Mouse (Mus musculus): ENCODE results near the gene Srsf4. TPM values are rescaled to one million over a fixed set of nuclear protein-coding genes. Genes with fewer than 3 reads are reported as not detected.

Gene Srsf4
- total and polyA plus RNA-seq, 3 experiments = 14.5 to 105 (median 47.2) TPM

DNA sequence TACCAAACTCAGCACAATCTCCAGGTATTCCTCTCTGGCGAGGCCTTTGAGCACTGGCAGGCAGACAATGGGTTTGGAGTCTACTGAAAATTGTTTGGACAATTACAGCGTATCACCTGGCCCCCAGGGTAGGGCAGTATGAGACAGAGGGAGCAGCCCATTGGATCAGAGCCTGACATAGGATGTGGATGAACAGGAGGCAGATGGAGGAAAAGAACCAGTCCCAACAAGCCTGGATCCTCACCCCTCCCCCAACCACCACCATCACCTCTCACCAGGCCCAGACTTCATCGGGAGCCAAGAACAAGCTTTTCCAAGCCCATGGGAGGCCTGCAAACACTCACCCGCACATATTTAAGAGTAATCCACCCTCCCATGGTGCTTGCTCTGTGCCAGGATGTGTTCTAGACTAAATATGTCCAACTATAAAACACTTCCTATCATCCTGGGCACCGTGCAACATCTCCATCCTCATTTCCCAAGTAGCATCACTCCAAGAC, 41.8 kb upstream of the Srsf4 start:
- no peaks in the 10 kb centered on the region for H3K79me2 ChIP-seq (replicated peaks; ENCODE audit: control insufficient read depth, extremely low read depth, insufficient read depth, poor library complexity, severe bottlenecking)
- dilution Hi-C loops (cut with MboI; ENCODE audit: extremely low pct_ligation_motif_present, extremely low pct_unique_long_range_greater_than_20kb, low sequenced_read_pairs) (no loop called here), in situ Hi-C loops (cut with MboI; ENCODE audit: low pct_ligation_motif_present, low pct_unique_long_range_greater_than_20kb, low sequenced_read_pairs) (loop anchor here (5.0 to 10.0 kb wide), 2 partner anchors 54 to 577 kb away; no protein-coding TSS in a partner anchor)
- H3K4me3 ChIP-seq (replicated peaks in 1 of 3; ENCODE audit: low read depth in 2 of 3, low read length in 2 of 3, poor library complexity in 1 of 3) = no peak overlapping the region
- peaks cover 94% of the 10 kb centered on the region for H3K27me3 ChIP-seq (replicated peaks)
- H3K4me2 ChIP-seq (ENCODE audit: insufficient read depth, low read depth, poor library complexity, severe bottlenecking) = no peak overlapping the region
- no peak for TF ChIP-seq E2F4 (IDR thresholded peaks at IDR 0.05; ENCODE audit: insufficient replicate concordance, low read depth, low read length)
- H3K9me3 ChIP-seq (replicated peaks; ENCODE audit: low read length) = no peaks in the 10 kb centered on the region
- no peak overlapping the region for H3K9ac ChIP-seq (ENCODE audit: insufficient read depth, low read depth)
- no peak overlapping the region for H3K27ac ChIP-seq (ENCODE audit: insufficient read depth, low read depth)
- DNase-seq (ENCODE audit: extremely low read depth) = no peak
- peaks cover 0 to 3% of the 10 kb centered on the region in 2 experiments; a peak in 2 of 4 replicates for H3K4me1 ChIP-seq (ENCODE audit: control insufficient read depth in 1 of 2, insufficient read depth in 2 of 2)
- H3K36me3 ChIP-seq (replicated peaks in 1 of 2; ENCODE audit: control insufficient read depth in 1 of 2, insufficient read depth in 1 of 2, low read length in 1 of 2) = no peaks in the 10 kb centered on the region

DNA sequence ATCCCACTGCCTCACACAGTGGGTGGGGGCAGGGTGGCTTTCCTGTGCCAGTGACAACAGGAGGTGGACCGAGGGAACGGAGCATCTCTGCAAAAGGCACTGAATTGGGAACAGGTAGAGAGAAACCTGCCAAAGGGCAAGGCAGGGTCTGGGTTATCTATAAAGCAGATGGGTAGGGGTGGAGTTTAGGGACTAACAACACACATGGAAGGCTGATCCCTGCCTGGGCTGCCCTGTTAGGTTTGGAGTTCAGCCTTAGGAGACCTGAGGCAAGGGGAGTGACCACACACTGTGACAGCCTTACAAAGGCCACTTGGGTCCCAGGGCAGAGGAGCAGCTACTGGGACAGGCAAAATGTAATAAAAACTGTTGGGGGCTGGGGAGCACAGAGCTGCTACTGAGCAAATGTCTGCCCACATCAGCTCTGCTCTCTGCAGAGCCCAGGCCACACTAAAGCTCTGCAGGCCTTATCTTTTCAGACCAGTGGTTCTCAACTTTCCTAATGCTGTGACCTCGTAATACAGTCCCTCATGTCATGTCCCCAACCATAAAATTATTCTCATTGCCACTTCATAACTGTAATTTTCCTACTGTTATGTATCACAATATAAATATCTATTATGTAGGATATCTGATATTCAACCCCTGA, 40.5 kb upstream of the Srsf4 start:
- DNase-seq (ENCODE audit: extremely low read depth) = no peak
- H3K4me1 ChIP-seq (ENCODE audit: control insufficient read depth in 1 of 2, insufficient read depth in 2 of 2) = peaks cover 3 to 11% of the 10 kb centered on the region in 2 experiments; a peak in 3 of 4 replicates
- no peak overlapping the region for H3K4me2 ChIP-seq (ENCODE audit: insufficient read depth, low read depth, poor library complexity, severe bottlenecking)
- TF ChIP-seq MAX (IDR thresholded peaks at IDR 0.05; ENCODE audit: low read length) = no peak
- TF ChIP-seq KAT2A (IDR thresholded peaks at IDR 0.05; ENCODE audit: insufficient replicate concordance, low read length) = no peak
- no peak for TF ChIP-seq USF1 (IDR thresholded peaks at IDR 0.05; ENCODE audit: low read depth, low read length)
- TF ChIP-seq MXI1 (IDR thresholded peaks at IDR 0.05; ENCODE audit: low read depth, low read length) = no peak
- no peak for TF ChIP-seq JUND (conservative IDR thresholded peaks at IDR 0.05; ENCODE audit: low read depth, low read length)
- TF ChIP-seq NELFE (IDR thresholded peaks at IDR 0.05; ENCODE audit: low read depth, low read length) = no peak
- TF ChIP-seq RCOR1 (conservative IDR thresholded peaks at IDR 0.05; ENCODE audit: low read depth, low read length) = no peak
- no peak for TF ChIP-seq CHD1 (IDR thresholded peaks at IDR 0.05; ENCODE audit: low read depth, low read length)
- no peak for TF ChIP-seq POLR2AphosphoS2 (IDR thresholded peaks at IDR 0.05; ENCODE audit: low read depth, low read length)
- no peak for TF ChIP-seq MAZ (IDR thresholded peaks at IDR 0.05; ENCODE audit: low read depth, low read length)
- no peak for TF ChIP-seq POLR2A (IDR thresholded peaks at IDR 0.05; ENCODE audit: low read depth, low read length)
- no peak for TF ChIP-seq ZKSCAN1 (IDR thresholded peaks at IDR 0.05; ENCODE audit: borderline replicate concordance, low read depth, low read length)
- no peak for TF ChIP-seq ZMIZ1 (IDR thresholded peaks at IDR 0.05; ENCODE audit: low read depth, low read length)
- no peak for TF ChIP-seq PAX5 (IDR thresholded peaks at IDR 0.05; ENCODE audit: low read length)
- TF ChIP-seq ZC3H11A (IDR thresholded peaks at IDR 0.05; ENCODE audit: low read depth, low read length) = no peak
- no peak for TF ChIP-seq IRF4 (IDR thresholded peaks at IDR 0.05; ENCODE audit: low read depth, low read length)
- no peak for TF ChIP-seq UBTF (IDR thresholded peaks at IDR 0.05; ENCODE audit: low read depth, low read length)
- no peak overlapping the region for H3K27ac ChIP-seq (ENCODE audit: insufficient read depth, low read depth)
- H3K9me3 ChIP-seq (replicated peaks; ENCODE audit: low read length) = peaks cover 3% of the 10 kb centered on the region
- H3K36me3 ChIP-seq (replicated peaks in 1 of 2; ENCODE audit: control insufficient read depth in 1 of 2, insufficient read depth in 1 of 2, low read length in 1 of 2) = no peaks in the 10 kb centered on the region
- in situ Hi-C loops (cut with MboI; ENCODE audit: low pct_ligation_motif_present, low pct_unique_long_range_greater_than_20kb, low sequenced_read_pairs) (loop anchor here (5.0 to 10.0 kb wide), 2 partner anchors 56 to 578 kb away; no protein-coding TSS in a partner anchor), dilution Hi-C loops (cut with MboI; ENCODE audit: extremely low pct_ligation_motif_present, extremely low pct_unique_long_range_greater_than_20kb, low sequenced_read_pairs) (no loop called here)
- H3K4me3 ChIP-seq (replicated peaks in 1 of 3; ENCODE audit: low read depth in 2 of 3, low read length in 2 of 3, poor library complexity in 1 of 3) = no peak overlapping the region
- no peaks in the 10 kb centered on the region for H3K79me2 ChIP-seq (replicated peaks; ENCODE audit: control insufficient read depth, extremely low read depth, insufficient read depth, poor library complexity, severe bottlenecking)
- no peak overlapping the region for H3K9ac ChIP-seq (ENCODE audit: insufficient read depth, low read depth)
- H3K27me3 ChIP-seq (replicated peaks) = peaks cover 96% of the 10 kb centered on the region
